Mouse (Mus musculus): ENCODE measurements around the gene Nkd2. TPM values are rescaled to one million over a fixed set of nuclear protein-coding genes. Genes with fewer than 3 reads are reported as not detected.

The Nkd2 gene
- 2.6 TPM for polyA plus RNA-seq (2015; fragmentation: Illumina TruSeq; extraction: RNeasy Lipid Tissue Mini Kit (QIAGEN cat#74804); ENCODE audit: insufficient read depth, low replicate concordance)

DNA sequence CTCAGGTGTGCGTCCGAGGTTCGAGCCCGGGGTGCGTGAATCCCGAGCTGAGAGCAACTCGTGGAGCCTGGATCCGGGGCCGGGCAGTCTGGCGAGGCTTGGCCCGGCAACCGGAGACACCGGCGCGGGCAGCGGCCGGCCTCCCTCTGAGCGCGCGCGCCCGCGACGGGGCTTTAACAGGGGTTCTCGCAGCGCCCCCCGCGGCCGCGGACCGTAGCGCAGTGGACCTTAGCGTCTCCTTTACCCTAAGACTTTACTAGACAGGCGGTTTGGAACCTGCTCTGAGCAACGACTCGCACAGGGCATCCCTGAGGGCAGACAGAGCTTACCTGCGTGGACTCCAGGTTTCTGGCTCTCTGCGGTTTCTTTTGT lies at the start of gene Nkd2:
Gene Nkd2, minus strand, starts transcription at position 167 of the 372 bp plus-strand sequence.

Other genes starting within 250 kb of the Nkd2 start
- 130 TPM for gene Clptm1l, start 243.6 kb downstream of the Nkd2 start, polyA plus RNA-seq (2015; fragmentation: Illumina TruSeq; extraction: RNeasy Lipid Tissue Mini Kit (QIAGEN cat#74804); ENCODE audit: insufficient read depth, low replicate concordance)
- gene Tert, start 220.7 kb downstream of the Nkd2 start, polyA plus RNA-seq (2015; fragmentation: Illumina TruSeq; extraction: RNeasy Lipid Tissue Mini Kit (QIAGEN cat#74804); ENCODE audit: insufficient read depth, low replicate concordance): 2.9 TPM
- not detected for gene Slc6a18, start 169.6 kb downstream of the Nkd2 start, polyA plus RNA-seq (2015; fragmentation: Illumina TruSeq; extraction: RNeasy Lipid Tissue Mini Kit (QIAGEN cat#74804); ENCODE audit: insufficient read depth, low replicate concordance)
- 3.5 TPM for gene Slc6a19, start 142.8 kb downstream of the Nkd2 start, polyA plus RNA-seq (2015; fragmentation: Illumina TruSeq; extraction: RNeasy Lipid Tissue Mini Kit (QIAGEN cat#74804); ENCODE audit: insufficient read depth, low replicate concordance)
- gene Slc12a7, start 114.5 kb downstream of the Nkd2 start, polyA plus RNA-seq (2015; fragmentation: Illumina TruSeq; extraction: RNeasy Lipid Tissue Mini Kit (QIAGEN cat#74804); ENCODE audit: insufficient read depth, low replicate concordance): 38.9 TPM
- gene Trip13, start 90.2 kb upstream of the Nkd2 start, polyA plus RNA-seq (2015; fragmentation: Illumina TruSeq; extraction: RNeasy Lipid Tissue Mini Kit (QIAGEN cat#74804); ENCODE audit: insufficient read depth, low replicate concordance): 7.5 TPM
- gene Brd9, start 90.2 kb upstream of the Nkd2 start, polyA plus RNA-seq (2015; fragmentation: Illumina TruSeq; extraction: RNeasy Lipid Tissue Mini Kit (QIAGEN cat#74804); ENCODE audit: insufficient read depth, low replicate concordance): 85.6 TPM
- not detected for gene Zdhhc11, start 116.2 kb upstream of the Nkd2 start, polyA plus RNA-seq (2015; fragmentation: Illumina TruSeq; extraction: RNeasy Lipid Tissue Mini Kit (QIAGEN cat#74804); ENCODE audit: insufficient read depth, low replicate concordance)
- 3.8 TPM for gene Tppp, start 161.8 kb upstream of the Nkd2 start, polyA plus RNA-seq (2015; fragmentation: Illumina TruSeq; extraction: RNeasy Lipid Tissue Mini Kit (QIAGEN cat#74804); ENCODE audit: insufficient read depth, low replicate concordance)
- 8.0 TPM for gene Cep72, start 214.7 kb upstream of the Nkd2 start, polyA plus RNA-seq (2015; fragmentation: Illumina TruSeq; extraction: RNeasy Lipid Tissue Mini Kit (QIAGEN cat#74804); ENCODE audit: insufficient read depth, low replicate concordance)

Data from spleen, adult 10 weeks (tissue).